Mouse (Mus musculus) kidney, adult 2 months (tissue): ENCODE data around the gene Ccdc124. TPM values are rescaled to one million over a fixed set of nuclear protein-coding genes. Genes with fewer than 3 reads are reported as not detected.

Source experiments
- DNase-seq: peaks from one replicate; pipeline ENCODE4 v3.0.0; 2021
- H3K27ac ChIP-seq: fragments of 200-500 bp; 2 replicates; pipeline ENCODE4 v1.5.1; 2012; ENCODE audit warnings: low read depth, low read length, control low read depth, inconsistent platforms; ENCODE audit not compliant: insufficient read depth
- H3K27me3 ChIP-seq: fragments of 200-500 bp; replicated peaks from 2 replicates; pipeline ENCODE4 v1.6.1; 2012; ENCODE audit warnings: mild to moderate bottlenecking, moderate library complexity, low read length, inconsistent platforms; ENCODE audit not compliant: control insufficient read depth, insufficient read depth
- H3K36me3 ChIP-seq: fragments of 200-500 bp; 2 replicates; pipeline ENCODE4 v1.6.1; 2012; ENCODE audit warnings: mild to moderate bottlenecking, moderate library complexity, low read length, inconsistent platforms; ENCODE audit not compliant: control insufficient read depth, insufficient read depth
- H3K4me1 ChIP-seq: fragments of 200-500 bp; 2 replicates; pipeline ENCODE4 v1.6.1; 2011; ENCODE audit warnings: low read length; ENCODE audit not compliant: control insufficient read depth, insufficient read depth
- H3K4me3 ChIP-seq: fragments of 200-500 bp; 2 replicates; pipeline ENCODE4 v1.5.1; 2011; ENCODE audit warnings: mild to moderate bottlenecking, low read depth, low read length, control low read depth; ENCODE audit not compliant: insufficient read depth
- CTCF ChIP-seq: fragments of 200-500 bp; conservative IDR thresholded peaks from 2 replicates; pipeline ENCODE4 v1.5.1; 2011; ENCODE audit warnings: low read depth, mild to moderate bottlenecking, control low read depth, low read length, moderate library complexity, mixed read lengths; ENCODE audit not compliant: insufficient read depth, insufficient read length
- POLR2A ChIP-seq: fragments of 200-500 bp; IDR thresholded peaks from one replicate; pipeline ENCODE4 v1.6.1; 2011; ENCODE audit warnings: low read depth, low read length, control low read depth
- WGBS: fragments of 180-500 bp; shearing (Covaris S2); methylation state at CpG from one replicate; pipeline ENCODE4 v1.1.7; 2018; 5-methylcytosine and 5-hydroxymethylcytosine counted together
- polyA plus RNA-seq: library from polyadenylated mRNA; depleted of rRNA; stranded (reverse); fragments of >200 nt; gene quantifications from 2 replicates; pipeline ENCODE4 v1.2.3, GENCODE M21; 2012

Ccdc124 gene
- polyA plus RNA-seq, 1 experiment: 48.9 TPM

GRCm38 (mm10) chr8:70905831-70906736, 32.3 kb upstream of the Ccdc124 start, which contains the start of gene Map1s:
TSS of gene Map1s (plus strand) at chr8:70905932.
- DNase-seq: peak; percentile 77
- Histone ChIP-seq H3K4me3 (peak within 1 kb of the TSS; percentile 82), H3K36me3 (no peaks in the 10 kb centered on the region), H3K27me3 (no peaks in the 10 kb centered on the region), H3K27ac (no peak within 1 kb of the TSS; the same call in 1 of the 2 replicates), H3K4me1 (peaks cover 3% of the 10 kb centered on the region; the same call in 1 of the 2 replicates)
- 1% methylated on average over 86 of the region's 86 CpGs for WGBS
- TF ChIP-seq POLR2A (peak; percentile 29), CTCF (no peak)

- TF ChIP-seq CTCF (no peak), POLR2A (no peak)
- no peak for DNase-seq
- WGBS: 6% methylated on average over 8 of the region's 8 CpGs
- H3K36me3 ChIP-seq: no peaks in the 10 kb centered on the region
- H3K27me3 ChIP-seq: no peaks in the 10 kb centered on the region
- peak overlapping the region; percentile 82 for H3K4me3 ChIP-seq
- H3K27ac ChIP-seq: no peak overlapping the region; the same call in 1 of the 2 replicates
- peaks cover 3% of the 10 kb centered on the region; the same call in 1 of the 2 replicates for H3K4me1 ChIP-seq
These were observed 31.7 kb upstream of the Ccdc124 start for GRCm38 (mm10) chr8:70905463-70905830.

GRCm38 (mm10) chr8:70904532-70904931, 30.8 kb upstream of the Ccdc124 start:
- whole genome bisulfite sequencing: 44% methylated on average over 4 of the region's 4 CpGs
- H3K36me3 ChIP-seq: no peaks in the 10 kb centered on the region
- H3K27me3 ChIP-seq: no peaks in the 10 kb centered on the region
- H3K4me1 ChIP-seq: peaks cover 3% of the 10 kb centered on the region; the same call in 1 of the 2 replicates
- H3K4me3 ChIP-seq: no peak overlapping the region
- H3K27ac ChIP-seq: no peak overlapping the region
- TF ChIP-seq CTCF: no peak
- no peak for TF ChIP-seq POLR2A
- DNase-seq: peak; percentile 89

- Histone ChIP-seq H3K4me3 (no peak overlapping the region), H3K27me3 (no peaks in the 10 kb centered on the region), H3K4me1 (peaks cover 3% of the 10 kb centered on the region; the same call in 1 of the 2 replicates), H3K36me3 (no peaks in the 10 kb centered on the region), H3K27ac (no peak overlapping the region)
- no peak for DNase-seq
- TF ChIP-seq CTCF: no peak
- TF ChIP-seq POLR2A: no peak
These were observed 29.8 kb upstream of the Ccdc124 start for GRCm38 (mm10) chr8:70903582-70903981.

GRCm38 (mm10) chr8:70903112-70903511, 29.4 kb upstream of the Ccdc124 start:
- no peaks in the 10 kb centered on the region for H3K36me3 ChIP-seq
- TF ChIP-seq POLR2A (no peak), CTCF (no peak)
- no peaks in the 10 kb centered on the region for H3K27me3 ChIP-seq
- no peak for DNase-seq
- H3K4me3 ChIP-seq: no peak overlapping the region
- 52% methylated on average over 4 of the region's 4 CpGs for WGBS
- H3K4me1 ChIP-seq: peaks cover 3% of the 10 kb centered on the region; the same call in 1 of the 2 replicates
- no peak overlapping the region for H3K27ac ChIP-seq

GRCm38 (mm10) chr8:70902211-70902610, 28.5 kb upstream of the Ccdc124 start:
- peak; percentile 50 for DNase-seq
- Histone ChIP-seq H3K27me3 (no peaks in the 10 kb centered on the region), H3K4me1 (peaks cover 3% of the 10 kb centered on the region; the same call in 1 of the 2 replicates), H3K36me3 (no peaks in the 10 kb centered on the region), H3K4me3 (no peak overlapping the region), H3K27ac (no peak overlapping the region)
- no peak for TF ChIP-seq POLR2A
- no peak for TF ChIP-seq CTCF
- WGBS: 27% methylated on average over 5 of the region's 5 CpGs

- Histone ChIP-seq H3K4me3 (no peak overlapping the region), H3K27me3 (no peaks in the 10 kb centered on the region), H3K27ac (no peak overlapping the region), H3K4me1 (no peaks in the 10 kb centered on the region; the same call in 1 of the 2 replicates), H3K36me3 (no peaks in the 10 kb centered on the region)
- no peak for DNase-seq
- 81% methylated on average over 2 of the region's 2 CpGs for WGBS
- TF ChIP-seq POLR2A: no peak
- no peak for TF ChIP-seq CTCF
These were observed 27.2 kb upstream of the Ccdc124 start for GRCm38 (mm10) chr8:70900872-70901387.
